Mouse (Mus musculus) intestine, embryonic 16.5 days (tissue): ENCODE results near the gene Maats1. TPM values are rescaled to one million over a fixed set of nuclear protein-coding genes. Genes with fewer than 3 reads are reported as not detected.

ENCODE experiments used
- ATAC-seq: fragments of 200-750 bp; cut with Nextera tagmentation; 2 replicates; pipeline ENCODE4 v1.8.0; 2017; ENCODE audit warnings: moderate TSS enrichment, moderate library complexity
- H3K27ac ChIP-seq: fragments of 300-500 bp; sonication (generic); 2 replicates; pipeline ENCODE4 v1.5.1; 2014; ENCODE audit warnings: mild to moderate bottlenecking, low read length
- H3K27me3 ChIP-seq: fragments of 300-500 bp; sonication (generic); replicated peaks from 2 replicates; pipeline ENCODE4 v1.6.1; 2014; ENCODE audit warnings: low read length, control low read depth, mixed read lengths; ENCODE audit not compliant: control insufficient read depth, insufficient read depth
- H3K36me3 ChIP-seq: fragments of 300-500 bp; sonication (generic); 2 replicates; pipeline ENCODE4 v1.6.1; 2014; ENCODE audit warnings: low read length, control low read depth; ENCODE audit not compliant: control insufficient read depth, insufficient read depth
- H3K4me1 ChIP-seq: fragments of 300-500 bp; sonication (generic); 2 replicates; pipeline ENCODE4 v1.6.1; 2014; ENCODE audit warnings: low read length, control low read depth, mixed read lengths; ENCODE audit not compliant: control insufficient read depth, insufficient read depth
- H3K4me2 ChIP-seq: fragments of 300-500 bp; sonication (generic); 2 replicates; pipeline ENCODE4 v1.6.1; 2014; ENCODE audit warnings: low read depth, low read length, control low read depth
- H3K4me3 ChIP-seq: fragments of 300-500 bp; sonication (generic); 2 replicates; pipeline ENCODE4 v1.5.1; 2014; ENCODE audit warnings: mild to moderate bottlenecking, low read length
- H3K9ac ChIP-seq: fragments of 300-500 bp; sonication (generic); 2 replicates; pipeline ENCODE4 v1.6.1; 2014; ENCODE audit warnings: low read depth, low read length
- H3K9me3 ChIP-seq: fragments of 300-500 bp; sonication (generic); 2 replicates; pipeline ENCODE4 v1.6.1; 2016; ENCODE audit warnings: low read length, control low read depth; ENCODE audit not compliant: control insufficient read depth
- WGBS: fragments of 180-500 bp; shearing (Covaris S2); extraction: QIAGEN DNeasy Blood & Tissue Kit; methylation state at CpG from one replicate; pipeline ENCODE4 v1.1.7; 2014; 5-methylcytosine and 5-hydroxymethylcytosine counted together
- polyA plus RNA-seq: library from polyadenylated mRNA; unstranded; fragments of >200 nt; fragmentation: Nextera tagmentation; extraction: Ambion mirVana; gene quantifications from 2 replicates; pipeline ENCODE4 v1.2.1, GENCODE M21; 2015

Gene Maats1
- polyA plus RNA-seq = 0.18 and 0.31 TPM in 2 replicates

- Histone ChIP-seq H3K4me2 (peak within 1 kb of the TSS; percentile 81), H3K27ac (no peak within 1 kb of the TSS), H3K4me3 (peak within 1 kb of the TSS; percentile 44), H3K4me1 (peaks cover 10% of the 10 kb centered on the region), H3K36me3 (no peaks in the 10 kb centered on the region), H3K9ac (peak within 1 kb of the TSS; percentile 58), H3K9me3 (no peaks in the 10 kb centered on the region), H3K27me3 (no peaks in the 10 kb centered on the region)
- ATAC-seq = peak; percentile 89
- 11% methylated on average over 30 of the region's 30 CpGs for WGBS
Measured at GRCm38 (mm10) chr16:38341396-38342324, at the start of gene Maats1. Maats1 (minus strand) TSS chr16:38342143.

GRCm38 (mm10) chr16:38390322-38390721 lies 48.4 kb upstream of the Maats1 start:
- H3K4me2 ChIP-seq = no peak overlapping the region
- H3K27me3 ChIP-seq = no peaks in the 10 kb centered on the region
- no peak overlapping the region for H3K9ac ChIP-seq
- H3K4me3 ChIP-seq = no peak overlapping the region
- H3K27ac ChIP-seq = no peak overlapping the region
- no peaks in the 10 kb centered on the region for H3K9me3 ChIP-seq
- 89% methylated on average over 7 of the region's 7 CpGs for WGBS
- H3K36me3 ChIP-seq = no peaks in the 10 kb centered on the region
- ATAC-seq = no peak
- no peaks in the 10 kb centered on the region for H3K4me1 ChIP-seq

- H3K9ac ChIP-seq = no peak overlapping the region
- H3K4me1 ChIP-seq = no peaks in the 10 kb centered on the region
- no peak overlapping the region for H3K4me2 ChIP-seq
- H3K27ac ChIP-seq = no peak overlapping the region
- no peak overlapping the region for H3K4me3 ChIP-seq
- no peak for ATAC-seq
- no peaks in the 10 kb centered on the region for H3K9me3 ChIP-seq
- H3K36me3 ChIP-seq = no peaks in the 10 kb centered on the region
- no peaks in the 10 kb centered on the region for H3K27me3 ChIP-seq
- 80% methylated on average over 8 of the region's 8 CpGs for WGBS
Measured at GRCm38 (mm10) chr16:38389284-38389893, 47.4 kb upstream of the Maats1 start.

- Histone ChIP-seq H3K4me3 (no peak overlapping the region), H3K9ac (no peak overlapping the region), H3K4me1 (no peaks in the 10 kb centered on the region), H3K27ac (no peak overlapping the region), H3K36me3 (no peaks in the 10 kb centered on the region), H3K27me3 (no peaks in the 10 kb centered on the region), H3K4me2 (no peak overlapping the region), H3K9me3 (no peaks in the 10 kb centered on the region)
- no peak for ATAC-seq
- WGBS = 80% methylated on average over 6 of the region's 6 CpGs
Measured at GRCm38 (mm10) chr16:38388757-38389156, 46.8 kb upstream of the Maats1 start.

GRCm38 (mm10) chr16:38387389-38387788 lies 45.4 kb upstream of the Maats1 start:
- Histone ChIP-seq H3K4me1 (no peaks in the 10 kb centered on the region), H3K9ac (no peak overlapping the region), H3K4me3 (no peak overlapping the region), H3K27me3 (no peaks in the 10 kb centered on the region), H3K4me2 (no peak overlapping the region), H3K36me3 (no peaks in the 10 kb centered on the region), H3K27ac (no peak overlapping the region), H3K9me3 (no peaks in the 10 kb centered on the region)
- WGBS = 83% methylated on average over 6 of the region's 6 CpGs
- ATAC-seq = no peak

GRCm38 (mm10) chr16:38385700-38386099 lies 43.8 kb upstream of the Maats1 start:
- Histone ChIP-seq H3K27me3 (no peaks in the 10 kb centered on the region), H3K36me3 (no peaks in the 10 kb centered on the region), H3K9ac (no peak overlapping the region), H3K4me1 (no peaks in the 10 kb centered on the region), H3K4me2 (no peak overlapping the region), H3K9me3 (no peaks in the 10 kb centered on the region), H3K4me3 (no peak overlapping the region), H3K27ac (no peak overlapping the region)
- no peak for ATAC-seq
- WGBS = 94% methylated on average over 4 of the region's 4 CpGs

GRCm38 (mm10) chr16:38385184-38385634 lies 43.3 kb upstream of the Maats1 start:
- WGBS = 87% methylated on average over 6 of the region's 6 CpGs
- ATAC-seq = no peak
- Histone ChIP-seq H3K4me3 (no peak overlapping the region), H3K27me3 (no peaks in the 10 kb centered on the region), H3K27ac (no peak overlapping the region), H3K36me3 (no peaks in the 10 kb centered on the region), H3K4me2 (no peak overlapping the region), H3K9me3 (no peaks in the 10 kb centered on the region), H3K4me1 (no peaks in the 10 kb centered on the region), H3K9ac (no peak overlapping the region)

- ATAC-seq = no peak
- H3K4me3 ChIP-seq = no peak overlapping the region
- H3K4me1 ChIP-seq = 0 out of 2 replicates have a peak, but pooled peaks cover 4% of the 10 kb centered on the region
- no peaks in the 10 kb centered on the region for H3K9me3 ChIP-seq
- no peak overlapping the region for H3K4me2 ChIP-seq
- H3K36me3 ChIP-seq = no peaks in the 10 kb centered on the region
- H3K9ac ChIP-seq = no peak overlapping the region
- no peak overlapping the region for H3K27ac ChIP-seq
- WGBS = 84% methylated on average over 2 of the region's 2 CpGs
- no peaks in the 10 kb centered on the region for H3K27me3 ChIP-seq
Measured at GRCm38 (mm10) chr16:38383683-38384082, 41.7 kb upstream of the Maats1 start.

GRCm38 (mm10) chr16:38379926-38380325 lies 38.0 kb upstream of the Maats1 start:
- H3K27ac ChIP-seq = no peak overlapping the region
- no peak overlapping the region for H3K4me2 ChIP-seq
- H3K36me3 ChIP-seq = no peaks in the 10 kb centered on the region
- no peaks in the 10 kb centered on the region for H3K9me3 ChIP-seq
- 94% methylated on average over 3 of the region's 3 CpGs for WGBS
- ATAC-seq = no peak
- 0 out of 2 replicates have a peak, but pooled peaks cover 14% of the 10 kb centered on the region for H3K4me1 ChIP-seq
- H3K9ac ChIP-seq = no peak overlapping the region
- H3K4me3 ChIP-seq = no peak overlapping the region
- no peaks in the 10 kb centered on the region for H3K27me3 ChIP-seq
